Comparison of ENCODE assay signal across 14 mouse cellular contexts in genomic region chr12:100214738-100215137, GRCm38 (mm10). TPM values are rescaled to one million over a fixed set of nuclear protein-coding genes. Genes with fewer than 3 reads are reported as not detected.
DNase-seq lines count a peak whose midpoint lies in the region; ATAC-seq and TF ChIP-seq lines count a peak whose summit lies in the region.
"Had no signal": no experiment of that assay in that cellular context is flagged by ENCODE, and none has a peak within 500 bp of the region (broad histone marks: within the 10 kb centered on the region; RNA-seq: fewer than 3 reads in every experiment).

No protein-coding gene starts in this region.

- no peak overlapping the region for H3K4me3 ChIP-seq in forebrain, postnatal 0 days (ENCODE audit: low read depth, low read length)
- no peak overlapping the region for H3K4me3 ChIP-seq in forebrain, embryonic 14.5 days (ENCODE audit: low read depth, low read length)
- no peak overlapping the region for H3K4me3 ChIP-seq in lung, embryonic 14.5 days (ENCODE audit: low read depth, low read length)
- H3K4me3 ChIP-seq in lung, adult 2 months (replicated peaks; ENCODE audit: extremely low read depth, low read depth, low read length): no peak overlapping the region
- no peak overlapping the region for H3K4me3 ChIP-seq in stomach, postnatal 0 days (ENCODE audit: low read depth, low read length)
- H3K4me3 ChIP-seq: heart, adult 2 months; liver, embryonic 15.5 days; midbrain, embryonic 12.5 days had no signal

- H3K27me3 ChIP-seq in forebrain, postnatal 0 days (ENCODE audit: insufficient read depth, low read length): no peaks in the 10 kb centered on the region
- H3K27me3 ChIP-seq in forebrain, embryonic 14.5 days (replicated peaks; ENCODE audit: control insufficient read depth, insufficient read depth, low read length): no peaks in the 10 kb centered on the region
- no peaks in the 10 kb centered on the region for H3K27me3 ChIP-seq in lung, embryonic 14.5 days (ENCODE audit: insufficient read depth, low read length)
- H3K27me3 ChIP-seq in stomach, postnatal 0 days (ENCODE audit: control insufficient read depth, insufficient read depth, low read length): no peaks in the 10 kb centered on the region
- H3K27me3 ChIP-seq: liver, embryonic 15.5 days; midbrain, embryonic 12.5 days had no signal

- H3K27ac ChIP-seq in forebrain, postnatal 0 days (ENCODE audit: low read depth, low read length): no peak overlapping the region
- no peak overlapping the region for H3K27ac ChIP-seq in forebrain, embryonic 14.5 days (ENCODE audit: low read depth, low read length)
- no peak overlapping the region for H3K27ac ChIP-seq in lung, embryonic 14.5 days (ENCODE audit: low read depth)
- no peak overlapping the region for H3K27ac ChIP-seq in stomach, postnatal 0 days (replicated peaks)
- H3K27ac ChIP-seq: heart, adult 2 months; liver, embryonic 15.5 days; midbrain, embryonic 12.5 days had no signal

- no peak for TF ChIP-seq POLR2A in lung, adult 2 months (IDR thresholded peaks at IDR 0.05; ENCODE audit: borderline replicate concordance, extremely low read depth, low read depth, low read length)

- H3K9ac ChIP-seq in forebrain, postnatal 0 days: no peak overlapping the region
- H3K9ac ChIP-seq in forebrain, embryonic 14.5 days (ENCODE audit: low read length): no peak overlapping the region
- no peak overlapping the region for H3K9ac ChIP-seq in lung, embryonic 14.5 days
- no peak overlapping the region for H3K9ac ChIP-seq in stomach, postnatal 0 days (ENCODE audit: low read length)
- H3K9ac ChIP-seq: liver, embryonic 15.5 days; midbrain, embryonic 12.5 days had no signal

- no peak for TF ChIP-seq EP300 in stomach, postnatal 0 days (optimal IDR thresholded peaks at IDR 0.05)

- no peak overlapping the region for H3K4me2 ChIP-seq in forebrain, postnatal 0 days (ENCODE audit: low read depth)
- no peak overlapping the region for H3K4me2 ChIP-seq in forebrain, embryonic 14.5 days (ENCODE audit: low read length)
- H3K4me2 ChIP-seq in lung, embryonic 14.5 days: no peak overlapping the region
- H3K4me2 ChIP-seq in stomach, postnatal 0 days (replicated peaks; ENCODE audit: low read depth): no peak overlapping the region
- H3K4me2 ChIP-seq: liver, embryonic 15.5 days; midbrain, embryonic 12.5 days had no signal

- no peaks in the 10 kb centered on the region for H3K4me1 ChIP-seq in forebrain, postnatal 0 days (ENCODE audit: insufficient read depth)
- H3K4me1 ChIP-seq in forebrain, embryonic 14.5 days (ENCODE audit: control insufficient read depth, insufficient read depth, low read length): no peaks in the 10 kb centered on the region
- H3K4me1 ChIP-seq in lung, embryonic 14.5 days (ENCODE audit: insufficient read depth): 0 out of 2 replicates have a peak, but pooled peaks cover 4% of the 10 kb centered on the region
- H3K4me1 ChIP-seq in lung, adult 2 months (ENCODE audit: control insufficient read depth, insufficient read depth, low read length): peaks cover 9% of the 10 kb centered on the region
- H3K4me1 ChIP-seq in stomach, postnatal 0 days (replicated peaks; ENCODE audit: control insufficient read depth, insufficient read depth): no peaks in the 10 kb centered on the region; the same call in 1 of the 2 replicates

- no peak for DNase-seq in forebrain, postnatal 0 days
- no peak for DNase-seq in forebrain, embryonic 14.5 days (ENCODE audit: low spot score)
- DNase-seq in lung, embryonic 14.5 days: peak; percentile 81
- no peak for DNase-seq in lung, adult 2 months
- peak; percentile 69 for DNase-seq in kidney, postnatal 10 days
- peak; percentile 32 for DNase-seq in stomach, postnatal 0 days (ENCODE audit: low spot score)
- no peak for DNase-seq in natural killer cell, adult 2 months (ENCODE audit: low spot score in 2 of 2)
- DNase-seq in gastrocnemius, postnatal 36 days: no peak
- DNase-seq: heart, adult 2 months; heart, postnatal 10 days; thymus, adult 2 months had no signal

- ATAC-seq in forebrain, postnatal 0 days: peak; percentile 32; the same call in 1 of the 2 replicates
- ATAC-seq in forebrain, embryonic 14.5 days: no peak
- ATAC-seq in lung, embryonic 14.5 days (ENCODE audit: insufficient read depth): no peak
- ATAC-seq in stomach, postnatal 0 days (ENCODE audit: low FRiP score, low TSS enrichment): 0 out of 2 replicates have a peak, but pooled peaks have one; percentile 32
- ATAC-seq: inflammation-experienced regulatory T-cells, adult 6 months had no signal

- WGBS in forebrain, postnatal 0 days: 70% methylated on average over 3 of the region's 3 CpGs
- WGBS in forebrain, embryonic 14.5 days: 85% methylated on average over 3 of the region's 3 CpGs
- WGBS in lung, embryonic 14.5 days: 58% methylated on average over 3 of the region's 3 CpGs
- WGBS in lung, adult 2 months: 48% methylated on average over 3 of the region's 3 CpGs
- 36% methylated on average over 3 of the region's 3 CpGs for WGBS in stomach, postnatal 0 days

- TF ChIP-seq CTCF in forebrain, postnatal 0 days (IDR thresholded peaks at IDR 0.05; ENCODE audit: low read depth): no peak
- no peak for TF ChIP-seq CTCF in lung, embryonic 14.5 days (IDR thresholded peaks at IDR 0.05; ENCODE audit: low read depth)
- TF ChIP-seq CTCF in lung, adult 2 months (IDR thresholded peaks at IDR 0.05; ENCODE audit: insufficient read depth, low read length): no peak
- no peak for TF ChIP-seq CTCF in stomach, postnatal 0 days (IDR thresholded peaks at IDR 0.05; ENCODE audit: low read depth)

- intact Hi-C loops in gastrocnemius, postnatal 36 days (cut with DNase I): no loop called here

- no peaks in the 10 kb centered on the region for H3K9me3 ChIP-seq in forebrain, postnatal 0 days (ENCODE audit: low read length)
- 0 out of 2 replicates have a peak, but pooled peaks cover 6% of the 10 kb centered on the region for H3K9me3 ChIP-seq in forebrain, embryonic 14.5 days (replicated peaks; ENCODE audit: control insufficient read depth, low read length)
- H3K9me3 ChIP-seq in lung, embryonic 14.5 days (ENCODE audit: low read depth, low read length): no peaks in the 10 kb centered on the region
- 0 out of 2 replicates have a peak, but pooled peaks cover 5% of the 10 kb centered on the region for H3K9me3 ChIP-seq in stomach, postnatal 0 days (ENCODE audit: control insufficient read depth, low read length)
- H3K9me3 ChIP-seq: liver, embryonic 15.5 days had no signal

- H3K36me3 ChIP-seq in forebrain, postnatal 0 days (ENCODE audit: insufficient read depth): peaks cover 7% of the 10 kb centered on the region
- peaks cover 3% of the 10 kb centered on the region; the same call in 1 of the 2 replicates for H3K36me3 ChIP-seq in forebrain, embryonic 14.5 days (ENCODE audit: control insufficient read depth, insufficient read depth, low read length)
- peaks cover 4% of the 10 kb centered on the region; the same call in 1 of the 2 replicates for H3K36me3 ChIP-seq in lung, embryonic 14.5 days (ENCODE audit: insufficient read depth)
- no peaks in the 10 kb centered on the region for H3K36me3 ChIP-seq in stomach, postnatal 0 days (ENCODE audit: control insufficient read depth, insufficient read depth, low read length)
- H3K36me3 ChIP-seq: midbrain, embryonic 12.5 days had no signal

RNA-seq across cellular contexts. Expression of gene Calm1, which starts 15.5 kb away (rescaled TPM):
- 1,041 and 1,060 TPM in 2 replicates for total RNA-seq in forebrain, postnatal 0 days (2014; rRNA removed)
- 4,009 and 4,204 TPM in 2 replicates for polyA plus RNA-seq in forebrain, postnatal 0 days (2015; fragmentation: Nextera tagmentation; extraction: Ambion mirVana)
- 2,256 and 2,267 TPM in 2 replicates for polyA plus RNA-seq in forebrain, embryonic 14.5 days (2014; fragmentation: Nextera tagmentation; extraction: Ambion mirVana)
- 1,610 and 1,758 TPM in 2 replicates for polyA plus RNA-seq in lung, embryonic 14.5 days (2014; fragmentation: Nextera tagmentation; extraction: Ambion mirVana)
- polyA plus RNA-seq in lung, adult 2 months (2012; rRNA removed): 399 and 586 TPM in 2 replicates
- polyA plus RNA-seq in stomach, postnatal 0 days (2015; fragmentation: Nextera tagmentation; extraction: Ambion mirVana): 1,956 and 2,116 TPM in 2 replicates
- 100 to 1,000 TPM; 484 to 513 TPM for total RNA-seq in gastrocnemius, postnatal 36 days (2021)

RNA-seq across cellular contexts. Expression of gene Nrde2, which starts 55.3 kb away (rescaled TPM):
- total RNA-seq in forebrain, postnatal 0 days (2014; rRNA removed): 24.3 and 25.1 TPM in 2 replicates
- 13.1 and 13.3 TPM in 2 replicates for polyA plus RNA-seq in forebrain, postnatal 0 days (2015; fragmentation: Nextera tagmentation; extraction: Ambion mirVana)
- polyA plus RNA-seq in forebrain, embryonic 14.5 days (2014; fragmentation: Nextera tagmentation; extraction: Ambion mirVana): 12.5 and 13.1 TPM in 2 replicates
- polyA plus RNA-seq in lung, embryonic 14.5 days (2014; fragmentation: Nextera tagmentation; extraction: Ambion mirVana): 14.5 and 16.7 TPM in 2 replicates
- 7.0 and 11.6 TPM in 2 replicates for polyA plus RNA-seq in lung, adult 2 months (2012; rRNA removed)
- polyA plus RNA-seq in stomach, postnatal 0 days (2015; fragmentation: Nextera tagmentation; extraction: Ambion mirVana): 5.9 and 6.9 TPM in 2 replicates
- total RNA-seq in gastrocnemius, postnatal 36 days (2021): 1 to 10 TPM; 6.8 to 9.3 TPM

Comparison
In these comparisons a context has a peak if more than half of its experiments do, and no peak if none do; other contexts are left out.
1. ATAC-seq: peak in forebrain, postnatal 0 days (single experiment) and stomach, postnatal 0 days (single experiment); none in forebrain, embryonic 14.5 days (single experiment) and lung, embryonic 14.5 days (single experiment).
2. DNase-seq: peak in lung, embryonic 14.5 days (single experiment), kidney, postnatal 10 days (single experiment) and stomach, postnatal 0 days (single experiment); none in forebrain, postnatal 0 days (single experiment), forebrain, embryonic 14.5 days (single experiment), lung, adult 2 months (single experiment), natural killer cell, adult 2 months (0 of 2) and gastrocnemius, postnatal 36 days (0 of 2).